Mouse (Mus musculus) v-Abl transformed pro-B cells (cell line): ENCODE data around the gene Cd6.

Experiments used
- in situ Hi-C, 2 experiments: fragments of 400-800 bp; cut with MboI; formaldehyde crosslinking; loops; one replicate each; pipeline ENCODE4 v1.15.1; 2025; ENCODE audit not compliant: unreplicated experiment in 2 of 2

Gene Cd6

GRCm38 (mm10) chr19:10769429-10770195 is 60.2 kb downstream of the Cd6 start:
- in situ Hi-C loops, result no loop called here

- in situ Hi-C loops, result no loop called here
These were observed 61.0 kb downstream of the Cd6 start for GRCm38 (mm10) chr19:10768694-10769428.

- in situ Hi-C loops, result no loop called here
These were observed 62.2 kb downstream of the Cd6 start for GRCm38 (mm10) chr19:10767631-10768030.

- in situ Hi-C loops, result no loop called here
These were observed 66.4 kb downstream of the Cd6 start for GRCm38 (mm10) chr19:10763381-10764031.

DNA sequence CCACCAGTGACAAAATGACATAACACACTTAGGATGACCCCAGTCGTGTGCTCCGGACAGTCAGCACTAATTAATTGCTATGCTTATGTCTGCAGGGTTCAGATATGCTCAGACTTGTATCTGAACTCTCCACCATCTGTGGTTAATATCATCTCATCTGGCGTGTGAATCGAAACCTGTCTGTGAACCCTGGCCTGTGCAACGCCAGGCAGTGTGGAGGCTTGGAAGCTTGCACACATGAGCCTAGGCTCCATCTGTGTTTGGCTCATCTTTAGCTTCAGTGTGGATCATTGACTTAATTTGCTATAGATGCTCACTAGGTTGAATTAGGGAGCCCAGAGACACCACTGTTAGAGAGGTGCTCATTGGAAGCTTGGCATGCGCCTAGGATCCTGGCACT is 67.4 kb downstream of the Cd6 start:
- in situ Hi-C loops, result no loop called here

- in situ Hi-C loops, result no loop called here
These were observed 68.0 kb downstream of the Cd6 start for GRCm38 (mm10) chr19:10761794-10762415.

DNA sequence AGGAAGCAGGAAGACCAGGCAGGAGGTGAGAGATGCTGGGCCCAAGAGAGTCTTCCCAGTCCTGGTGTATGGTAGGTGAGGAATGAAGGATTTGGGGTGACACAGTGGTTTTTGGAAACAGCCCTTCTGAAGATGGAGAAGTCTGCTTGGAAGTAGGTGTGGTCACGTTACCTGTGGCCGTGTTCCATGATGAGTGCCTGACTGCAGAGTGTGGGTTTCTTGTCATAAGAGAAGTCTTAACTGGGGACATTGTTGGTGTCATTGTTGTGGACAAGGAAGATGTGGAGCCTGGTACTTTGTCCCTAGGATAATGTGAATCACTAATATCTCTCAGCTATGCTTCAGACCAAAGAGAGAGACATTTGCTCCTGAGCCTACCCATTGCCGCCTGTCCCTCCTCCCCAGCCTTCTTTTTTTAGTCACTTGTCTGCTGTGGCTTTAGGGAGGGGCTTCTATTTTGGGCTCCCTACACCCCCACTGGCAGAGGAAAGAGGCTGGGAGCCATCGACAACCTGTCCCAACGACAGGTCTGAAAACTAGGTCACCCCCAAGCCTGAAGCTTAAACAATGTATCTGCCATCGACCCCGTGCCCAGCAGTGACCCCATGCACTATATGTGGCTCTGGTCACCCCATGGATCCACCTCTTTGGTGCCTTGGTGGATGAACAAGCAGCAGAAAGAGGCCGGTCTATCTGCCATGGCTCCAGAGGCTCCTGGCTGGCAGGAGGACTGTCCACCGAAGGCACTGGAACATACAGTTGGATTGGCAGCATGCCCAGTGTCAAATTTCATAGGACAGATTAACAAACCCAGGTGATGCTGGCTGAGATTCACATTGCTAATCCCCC is 69.7 kb downstream of the Cd6 start:
- in situ Hi-C loops, result no loop called here

DNA sequence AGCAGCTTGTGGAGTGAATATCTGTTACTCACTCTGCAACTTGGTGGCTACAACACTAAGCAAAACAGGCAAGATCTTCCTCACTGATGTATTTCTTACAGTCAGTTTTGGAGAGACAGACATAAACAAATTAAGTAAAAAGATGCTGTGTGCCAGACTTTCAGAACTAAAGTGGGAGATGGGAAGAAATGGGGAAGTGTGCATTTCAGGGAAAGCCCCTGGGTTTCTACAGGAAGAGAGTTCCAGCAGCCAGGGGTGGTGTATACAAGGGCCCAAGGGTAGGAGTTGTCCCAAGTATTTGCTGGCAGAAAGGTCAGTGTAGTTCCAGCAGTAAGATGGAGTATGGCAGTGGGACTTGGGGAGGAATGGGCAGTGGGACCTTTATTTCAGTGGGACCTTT is 70.3 kb downstream of the Cd6 start:
- in situ Hi-C loops, result no loop called here

GRCm38 (mm10) chr19:10758708-10759107 is 71.2 kb downstream of the Cd6 start:
- in situ Hi-C loops, result no loop called here

DNA sequence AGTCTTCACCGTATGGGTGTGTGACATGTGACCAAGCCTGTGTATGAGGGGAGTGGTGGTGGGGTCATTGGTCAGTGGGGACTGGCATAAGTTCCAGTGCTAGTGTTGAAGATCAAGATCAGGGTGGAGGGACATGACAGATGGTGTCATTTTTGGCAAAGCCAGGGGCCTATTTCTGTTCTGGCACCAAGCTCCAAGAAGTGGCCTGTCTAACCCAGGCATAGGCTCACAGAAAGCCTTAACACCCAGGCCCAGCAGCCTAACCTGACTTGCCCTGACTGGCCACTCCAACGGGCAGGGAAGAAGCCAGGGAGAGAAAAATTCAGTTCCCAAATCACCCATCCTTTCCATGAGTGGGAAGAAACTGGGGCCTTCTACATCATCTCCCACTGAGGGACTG is 72.3 kb downstream of the Cd6 start:
- in situ Hi-C loops, result no loop called here

DNA sequence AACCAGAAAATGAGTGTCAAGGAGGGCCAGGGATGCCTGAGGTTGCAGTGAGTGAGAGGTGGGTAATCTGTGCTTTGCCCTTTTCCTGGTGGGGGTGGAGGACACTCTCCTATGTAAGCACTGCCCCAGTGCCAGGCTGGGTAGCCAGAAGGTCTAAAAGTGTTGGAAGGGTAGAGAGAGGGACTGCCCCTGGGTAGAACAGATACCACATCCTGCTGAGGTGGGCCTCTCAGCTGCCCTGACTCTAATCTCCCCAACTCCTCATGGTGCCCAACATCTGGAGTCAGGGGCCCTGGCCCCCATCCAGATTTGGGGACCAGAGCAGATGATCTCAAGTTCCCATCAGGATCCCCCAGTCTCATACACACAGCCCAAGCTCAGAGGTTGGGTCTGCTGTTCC is 72.7 kb downstream of the Cd6 start:
- in situ Hi-C loops, result no loop called here

DNA sequence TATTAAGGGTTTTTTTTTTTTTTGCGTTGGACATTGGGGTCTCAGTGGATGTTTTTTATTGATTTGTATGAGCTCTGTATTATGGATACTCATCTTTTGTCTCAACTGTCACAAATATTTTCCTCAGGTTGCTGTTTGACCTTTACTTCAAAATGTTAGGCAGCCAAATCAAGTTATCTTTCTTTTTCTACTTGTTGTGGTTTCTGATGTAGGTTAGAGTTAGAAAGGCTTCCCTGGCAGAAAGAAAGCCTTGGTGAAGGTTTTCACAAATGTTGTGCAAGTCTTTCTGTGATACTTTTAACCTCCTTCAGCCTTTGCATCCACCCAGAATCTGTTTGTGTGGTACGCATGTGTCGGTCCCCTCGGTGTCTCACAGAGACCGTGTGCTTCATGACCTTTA is 77.2 kb downstream of the Cd6 start:
- in situ Hi-C loops, result no loop called here

GRCm38 (mm10) chr19:10752106-10752505 is 77.8 kb downstream of the Cd6 start:
- in situ Hi-C loops, result no loop called here

DNA sequence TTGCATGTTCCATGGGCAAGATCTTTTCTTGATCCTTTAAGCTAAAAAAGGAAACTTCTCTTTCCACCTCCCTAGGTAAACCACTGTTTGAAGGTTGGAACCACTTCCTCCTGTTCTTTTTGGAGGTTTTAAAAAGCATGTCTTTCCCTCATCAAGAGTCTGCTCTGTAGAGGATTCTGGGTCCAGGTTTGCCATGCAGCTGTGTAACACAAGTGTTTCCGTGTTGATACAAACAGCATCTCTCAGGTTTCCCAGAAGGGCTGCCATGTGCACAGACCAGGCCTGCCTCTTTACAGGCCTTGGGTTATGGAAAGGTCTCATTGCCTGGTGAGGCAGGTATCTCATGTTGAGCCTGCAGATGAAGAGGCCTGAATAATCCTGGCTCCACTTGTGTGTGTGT is 78.3 kb downstream of the Cd6 start:
- in situ Hi-C loops, result no loop called here

GRCm38 (mm10) chr19:10750161-10750560 is 79.7 kb downstream of the Cd6 start:
- in situ Hi-C loops, result no loop called here

DNA sequence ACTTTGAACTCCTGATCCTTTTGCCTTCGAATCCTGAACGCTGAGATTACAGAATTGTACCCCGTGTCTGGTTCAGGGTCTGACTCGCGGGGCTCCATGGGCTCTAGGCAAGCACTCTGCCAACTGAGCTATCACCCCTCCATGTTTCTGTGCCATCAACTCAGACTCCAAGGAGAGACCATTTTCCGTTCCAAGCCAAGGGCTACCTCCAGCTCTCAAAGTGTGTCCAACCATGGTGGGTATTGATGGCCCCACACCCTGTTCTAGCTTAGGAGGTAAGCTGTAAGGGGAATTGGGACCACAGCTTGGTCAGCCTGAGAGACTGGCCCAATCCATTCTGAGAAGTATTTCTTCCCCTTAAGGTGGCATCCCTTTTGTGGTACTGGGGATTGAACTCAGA is 80.6 kb downstream of the Cd6 start:
- in situ Hi-C loops, result no loop called here

GRCm38 (mm10) chr19:10748401-10749102 is 81.3 kb downstream of the Cd6 start:
- in situ Hi-C loops, result no loop called here

- in situ Hi-C loops, result no loop called here
These were observed 82.1 kb downstream of the Cd6 start for GRCm38 (mm10) chr19:10747718-10748117.

GRCm38 (mm10) chr19:10747182-10747581 is 82.7 kb downstream of the Cd6 start:
- in situ Hi-C loops, result no loop called here

GRCm38 (mm10) chr19:10742565-10742964 is 87.3 kb downstream of the Cd6 start:
- in situ Hi-C loops, result no loop called here
